Mouse (Mus musculus) cortical plate, adult 2 months (tissue): ENCODE measurements at regions not wholly inside any gene's neighbourhood (a gene's known extent, or its start where the extent isn't known, plus 50 kb on each side); places are given as distances from the start of the nearest gene placed in this dataset.

ENCODE experiments used
- CTCF ChIP-seq: fragments of 200-500 bp; IDR thresholded peaks from 2 replicates; pipeline ENCODE4 v1.5.1; 2011; ENCODE audit warnings: mild to moderate bottlenecking, control low read depth, low read length; ENCODE audit not compliant: insufficient read depth; ENCODE audit errors: extremely low read depth
- POLR2A ChIP-seq: fragments of 200-500 bp; IDR thresholded peaks from 2 replicates; pipeline ENCODE4 v1.6.1; 2011; ENCODE audit warnings: mild to moderate bottlenecking, low read length, control low read depth; ENCODE audit not compliant: insufficient read depth; ENCODE audit errors: extremely low read depth

DNA sequence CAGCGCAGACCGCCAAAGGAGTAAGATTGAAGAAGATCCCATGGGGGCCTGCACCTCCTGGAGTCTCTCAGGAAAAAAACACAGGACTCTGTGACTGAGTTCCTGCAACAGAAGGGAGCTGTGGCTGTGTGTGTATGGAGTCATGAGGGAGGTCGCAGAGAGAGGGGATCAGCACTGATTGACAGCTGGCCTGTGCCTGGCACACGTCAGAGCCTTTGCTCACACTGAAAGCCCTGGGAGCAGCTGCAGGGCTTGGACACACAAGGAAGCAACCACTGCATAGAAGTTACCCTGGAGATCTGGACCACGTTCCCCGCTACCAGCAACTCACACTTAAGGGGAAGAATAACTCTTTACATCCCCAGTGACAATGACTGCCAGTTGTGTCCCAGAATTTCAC, 92.3 kb upstream of the Lgalsl start:
- no peak for TF ChIP-seq CTCF
- no peak for TF ChIP-seq POLR2A
